Mouse (Mus musculus): ENCODE measurements at regions not wholly inside any gene's neighbourhood (a gene's known extent, or its start where the extent isn't known, plus 50 kb on each side); places are given as distances from the start of the nearest gene placed in this dataset.
"Not testable (repeated sequence)": the region's sequence is repeated elsewhere in the genome, so short reads cannot be mapped to it uniquely, and the experiment has no call there.

DNA sequence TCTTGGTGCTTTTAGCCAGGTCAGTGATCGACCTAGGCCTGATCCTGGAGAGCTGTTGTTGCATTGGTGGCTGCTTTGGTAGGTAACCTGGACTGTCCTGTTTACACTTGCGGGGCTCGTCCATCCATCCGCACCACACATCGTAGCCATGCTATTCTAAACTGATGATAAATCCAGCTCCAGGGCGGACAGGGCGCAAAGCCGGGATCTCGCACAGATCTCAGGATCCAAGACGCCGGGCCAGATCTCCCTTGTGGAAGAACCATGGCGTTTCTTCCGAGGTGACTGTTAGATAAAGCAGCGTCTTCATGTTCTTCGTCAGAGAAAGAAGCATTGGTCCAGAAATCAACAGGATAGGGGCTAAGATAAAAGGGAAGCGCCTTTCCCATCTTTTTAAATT is 115.6 kb downstream of the Sec16b start:
- not testable (repeated sequence) for DNase-seq

DNA sequence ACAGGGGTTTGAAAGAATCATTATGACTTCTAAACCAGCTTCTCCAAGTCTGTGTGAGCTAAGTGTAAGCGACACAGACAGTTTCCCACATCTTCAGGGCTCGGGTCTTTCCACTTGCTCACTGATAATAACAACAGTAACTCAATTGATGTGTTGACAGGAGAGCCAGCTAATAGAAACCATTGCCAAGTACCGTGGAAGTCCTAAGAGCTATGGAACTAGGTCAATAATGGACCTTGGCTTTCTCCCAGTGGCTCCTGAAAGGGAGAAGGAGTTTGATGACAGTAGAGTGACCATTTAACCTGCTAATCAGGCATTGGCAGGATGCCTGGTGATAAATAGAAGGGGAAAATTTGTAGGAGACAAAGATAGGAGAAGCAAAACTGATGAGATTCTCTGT is 126.1 kb downstream of the Sec16b start:
- no peak for DNase-seq

DNA sequence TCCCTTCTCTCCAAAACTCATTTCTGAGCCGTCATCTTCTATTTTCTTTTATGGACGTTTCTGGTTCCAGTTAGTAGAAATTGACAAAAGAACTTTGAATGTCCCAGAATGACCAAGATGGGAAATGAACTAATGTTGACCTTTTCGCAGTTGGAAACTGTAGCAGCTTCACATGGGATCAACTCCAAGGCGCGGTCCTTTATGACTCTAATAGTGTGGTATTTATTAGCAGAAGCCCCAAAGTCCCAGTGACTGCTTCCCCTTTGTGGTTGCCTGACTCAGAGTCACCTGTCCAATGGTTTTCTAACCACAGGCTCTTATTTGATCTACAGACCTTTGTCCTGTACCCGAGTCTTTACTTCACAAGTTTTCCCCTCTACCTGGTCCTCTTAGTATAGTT is 126.9 kb downstream of the Sec16b start:
- DNase-seq: no peak

DNA sequence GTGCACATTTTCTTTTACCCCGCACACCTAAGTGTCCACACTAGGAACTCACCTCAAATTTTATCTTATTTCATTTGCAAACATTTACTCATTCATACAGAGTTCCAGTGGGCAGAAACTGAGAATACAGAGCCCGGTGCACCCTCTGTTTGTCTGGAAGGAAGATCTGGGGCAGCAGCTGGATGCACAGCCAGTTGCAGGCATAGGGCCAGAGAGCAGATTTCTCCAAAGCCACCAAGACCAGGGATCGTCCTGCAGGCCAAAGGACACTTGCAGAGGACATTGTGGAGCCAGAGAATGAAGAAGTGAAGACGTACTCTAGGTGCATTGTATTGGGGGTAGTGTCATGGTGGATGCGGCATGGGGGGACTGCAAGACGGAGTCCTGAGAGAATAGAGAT is 129.2 kb downstream of the Sec16b start:
- DNase-seq: no peak

DNA sequence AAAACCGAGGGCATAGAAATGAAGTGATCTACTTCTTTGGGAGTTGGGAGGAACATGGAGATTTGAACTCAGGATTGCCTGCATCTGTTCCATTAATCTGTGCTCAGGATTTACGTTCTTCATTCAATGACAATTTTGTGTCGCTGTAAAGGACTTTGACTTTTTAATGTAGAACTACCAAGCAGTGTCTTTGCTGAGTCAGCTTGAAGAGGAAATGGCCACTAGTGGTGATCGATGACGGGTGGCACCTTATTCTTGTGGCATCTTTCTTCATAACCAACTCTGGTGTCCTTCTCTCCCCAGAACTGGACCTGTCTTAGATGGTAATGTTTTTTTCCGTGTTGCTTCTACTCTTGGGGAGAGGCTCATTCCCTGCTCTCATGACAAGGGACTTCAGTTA is 137.0 kb downstream of the Sec16b start:
- no peak for DNase-seq

DNA sequence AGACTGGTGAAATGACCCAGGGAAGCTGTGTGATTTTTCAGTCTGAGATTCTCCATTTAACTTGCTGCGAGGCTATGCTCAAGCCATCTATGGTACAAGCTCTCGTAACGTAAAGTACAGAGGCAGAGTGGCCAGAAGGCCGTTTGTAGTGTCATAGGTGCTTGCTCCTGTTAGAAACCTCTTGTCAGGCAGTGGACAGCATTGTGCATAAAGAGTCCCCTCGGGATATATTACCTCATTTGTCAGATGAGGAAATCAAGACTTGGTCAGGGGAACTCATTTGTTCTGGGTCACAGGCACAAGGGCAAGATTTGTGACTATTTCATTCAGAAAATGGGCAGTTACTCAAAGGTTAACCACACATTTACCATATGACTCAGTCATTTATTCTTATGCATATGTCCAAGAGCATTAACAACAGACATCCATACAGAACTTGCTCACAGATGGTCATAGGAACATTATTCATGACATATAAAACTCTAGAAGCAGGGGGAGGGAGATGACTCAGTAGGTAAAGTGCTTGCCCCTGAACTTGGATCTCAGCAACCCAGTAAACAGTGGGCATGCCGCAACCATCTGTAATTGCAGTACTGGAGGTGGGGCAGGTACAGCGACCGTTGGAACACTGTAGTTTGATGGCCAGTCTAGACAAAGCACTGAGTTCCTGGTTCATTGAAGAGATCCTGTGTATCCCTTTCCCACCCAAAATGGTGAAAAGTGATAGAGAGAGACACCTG is 139.3 kb downstream of the Sec16b start:
- no peak for DNase-seq

DNA sequence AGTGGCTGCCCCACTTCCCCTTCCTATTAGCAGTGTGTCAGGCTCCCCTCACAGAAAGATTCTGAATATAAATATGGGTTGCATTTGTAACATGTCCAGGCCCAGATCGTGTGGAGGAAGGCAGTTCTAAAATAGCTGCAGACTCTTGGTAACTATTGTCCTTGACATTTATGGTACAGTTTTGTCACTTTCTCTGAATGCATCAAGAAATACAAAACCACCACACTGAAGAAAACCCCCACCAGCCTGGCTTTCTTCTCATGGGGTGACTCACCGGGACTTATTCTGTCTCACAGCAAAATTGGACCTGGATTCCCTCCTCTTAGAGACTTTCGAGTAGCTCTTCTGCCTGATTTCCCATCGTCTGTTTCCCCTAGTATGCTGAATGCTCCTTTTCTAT is 148.9 kb downstream of the Sec16b start:
- no peak for DNase-seq

DNA sequence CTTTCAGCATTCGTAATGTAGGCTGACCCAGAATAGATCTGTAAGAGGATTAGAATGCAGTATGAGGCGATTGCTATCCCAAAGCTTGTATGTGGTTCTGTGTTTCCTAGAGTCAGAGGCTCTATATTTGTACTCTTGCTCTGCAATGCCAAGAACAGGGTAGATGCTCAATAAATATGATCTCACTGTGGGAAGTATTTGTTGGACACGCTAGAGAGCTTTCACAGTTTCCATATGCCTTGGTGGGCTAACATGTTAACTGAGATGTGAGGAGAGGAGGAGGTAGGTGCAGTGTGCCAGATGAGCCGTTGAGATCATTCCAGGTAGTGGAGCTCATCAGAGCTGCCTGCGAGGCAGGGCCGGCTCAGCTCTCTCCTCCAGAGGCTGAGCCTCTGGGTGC is 163.1 kb downstream of the Sec16b start:
- DNase-seq: no peak

DNA sequence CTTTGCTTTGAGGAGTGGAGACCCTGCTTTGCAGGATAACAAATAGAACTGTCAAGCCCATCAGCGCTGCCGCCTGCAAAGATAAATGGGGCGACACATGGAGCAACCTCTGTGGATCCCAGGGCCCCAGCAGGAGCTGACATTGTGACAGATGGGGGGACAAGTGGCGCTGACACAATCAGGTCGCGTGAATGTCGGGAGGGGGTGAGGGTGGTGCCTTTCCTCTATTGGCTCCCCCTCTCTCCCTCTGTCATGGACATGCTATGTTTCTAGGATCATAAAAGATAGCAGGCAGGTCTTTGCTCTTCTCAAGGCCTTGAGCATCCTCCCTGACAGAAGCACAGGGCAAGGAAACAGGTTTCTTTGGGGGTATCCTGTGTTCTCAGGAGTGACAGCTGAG is 177.8 kb downstream of the Sec16b start:
- no peak for DNase-seq

DNA sequence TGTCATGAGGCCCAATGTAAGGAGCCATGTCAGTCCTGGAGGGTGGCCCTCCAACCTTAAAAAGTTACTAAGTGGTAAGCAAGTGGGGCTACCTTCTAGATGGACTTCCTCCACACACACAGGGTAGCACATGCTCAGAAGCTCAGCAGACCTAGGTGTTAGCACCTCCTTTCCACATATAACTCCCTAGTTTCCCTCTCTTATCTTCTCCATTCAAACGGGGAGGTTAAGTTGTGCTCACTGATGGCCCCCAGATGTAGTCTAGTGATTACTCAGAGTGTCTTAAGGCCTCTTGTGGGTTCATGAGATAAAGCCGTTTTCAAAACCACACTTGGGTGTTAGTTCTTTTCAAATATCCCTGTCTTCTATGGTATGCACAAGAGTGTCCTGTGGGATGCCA is 188.7 kb downstream of the Sec16b start:
- DNase-seq: no peak

DNA sequence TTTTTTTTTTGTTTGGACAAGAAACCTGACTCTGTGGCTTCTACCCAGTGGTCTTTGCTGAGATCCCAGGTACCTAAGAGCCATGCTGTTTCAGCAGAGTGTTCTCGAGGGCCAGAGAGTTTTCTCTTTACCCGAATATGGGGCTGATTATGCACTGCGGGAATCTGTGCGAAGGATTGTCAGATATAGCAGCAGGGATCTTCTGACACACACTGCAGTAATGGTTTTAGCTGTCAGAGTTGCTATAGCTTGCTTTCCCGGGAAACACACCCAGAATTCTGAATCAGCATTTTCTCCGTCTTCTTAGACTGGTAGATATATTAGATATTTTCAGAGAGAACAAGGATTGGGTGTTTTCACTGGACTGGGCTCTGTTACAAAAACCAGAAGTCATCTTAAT is 197.1 kb downstream of the Sec16b start:
- no peak for DNase-seq

DNA sequence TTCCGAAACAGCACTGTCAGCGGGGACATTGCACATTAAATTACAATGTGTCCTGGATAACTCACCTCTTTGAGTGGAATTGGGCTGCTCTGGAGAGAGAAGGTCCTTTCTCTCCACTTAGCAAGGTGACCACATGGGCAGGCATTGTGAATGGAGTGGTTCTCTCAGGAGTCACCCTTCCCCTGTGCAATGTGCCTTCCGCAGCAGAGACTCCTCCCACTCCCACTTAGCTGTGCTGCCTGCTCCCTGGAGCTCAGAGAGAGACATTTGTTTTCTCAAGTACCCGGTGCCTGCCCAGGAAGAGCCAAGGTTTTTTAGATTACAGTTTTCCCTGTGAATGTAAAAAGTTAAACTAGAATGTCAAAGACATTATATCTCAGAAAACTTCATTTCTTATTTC is 198.8 kb downstream of the Sec16b start:
- DNase-seq: no peak

DNA sequence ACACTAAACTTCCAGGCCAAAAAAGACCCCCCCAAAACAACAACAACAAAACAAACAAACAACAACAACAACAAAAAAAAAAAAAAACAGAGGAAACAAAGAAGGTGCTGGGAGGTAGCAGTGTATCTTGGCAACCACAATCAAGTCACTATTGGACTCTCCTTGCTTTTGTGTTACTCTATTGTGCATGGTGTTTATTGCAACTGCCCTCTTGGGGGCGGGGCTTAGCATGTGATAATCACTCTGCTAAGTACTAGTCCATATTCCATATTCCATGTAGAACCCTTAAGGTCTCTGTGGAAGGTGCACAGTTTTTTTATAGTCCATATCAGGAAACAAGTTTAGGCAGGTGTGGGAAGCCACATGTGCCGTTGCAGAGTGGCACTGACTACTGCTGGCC is 200.7 kb downstream of the Sec16b start:
- no peak for DNase-seq

DNA sequence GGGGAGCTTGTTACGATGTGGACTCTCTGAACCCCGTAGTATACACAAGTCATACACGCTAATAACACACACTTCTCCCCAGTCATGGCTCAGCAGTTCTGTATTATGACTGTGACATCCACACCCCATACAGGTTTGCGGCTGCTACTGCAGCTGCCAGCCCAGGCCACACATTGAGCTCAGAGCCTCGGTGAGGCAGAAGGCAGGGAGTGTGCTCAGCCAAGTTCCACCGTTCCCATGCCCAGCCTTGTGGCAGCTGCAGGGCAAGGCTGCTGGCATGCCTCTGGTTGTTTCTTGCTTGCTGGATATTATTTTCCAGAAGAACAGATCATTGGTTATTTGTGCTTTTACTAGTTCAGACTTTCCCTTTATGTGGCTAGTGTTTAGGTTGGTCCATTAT is 202.6 kb downstream of the Sec16b start:
- no peak for DNase-seq

DNA sequence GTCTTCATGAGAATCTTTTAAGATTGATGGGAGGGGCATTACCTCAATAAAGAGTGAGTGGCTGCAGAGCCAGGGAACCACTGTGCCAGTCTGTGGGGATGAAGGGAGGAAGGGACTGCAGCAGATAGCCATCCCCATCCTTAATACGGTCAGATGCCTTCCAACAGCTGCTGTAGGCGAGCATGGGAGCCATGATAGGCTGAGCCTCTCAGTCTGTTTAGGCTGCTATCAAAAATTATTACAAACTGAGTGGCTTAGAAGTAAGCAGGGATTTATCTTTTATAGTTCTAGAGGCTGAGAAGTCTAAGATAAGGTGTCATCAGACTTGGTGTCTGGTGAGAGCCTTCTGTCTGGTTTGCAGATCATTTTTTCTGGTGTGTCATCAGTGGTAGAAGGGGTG is 204.3 kb downstream of the Sec16b start:
- DNase-seq: no peak

DNA sequence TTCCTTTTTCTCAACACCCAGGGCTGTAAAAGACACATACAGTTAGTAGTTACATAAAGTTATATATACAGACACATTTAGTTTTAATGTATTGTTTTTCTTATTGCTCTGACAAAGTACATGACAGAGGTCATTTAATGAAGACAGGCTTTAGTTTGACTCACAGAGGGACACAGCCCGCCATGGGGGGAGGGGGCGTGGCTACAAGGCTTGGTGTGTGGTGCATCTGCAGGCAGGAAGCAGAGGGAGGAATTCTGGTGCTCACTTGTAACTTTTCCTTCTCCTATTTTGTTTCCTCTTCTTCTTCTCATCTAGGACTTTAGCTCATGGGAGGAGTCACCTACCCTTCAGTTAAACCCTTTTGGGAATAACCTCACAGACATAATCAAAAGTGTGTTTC is 206.0 kb downstream of the Sec16b start:
- DNase-seq: no peak

DNA sequence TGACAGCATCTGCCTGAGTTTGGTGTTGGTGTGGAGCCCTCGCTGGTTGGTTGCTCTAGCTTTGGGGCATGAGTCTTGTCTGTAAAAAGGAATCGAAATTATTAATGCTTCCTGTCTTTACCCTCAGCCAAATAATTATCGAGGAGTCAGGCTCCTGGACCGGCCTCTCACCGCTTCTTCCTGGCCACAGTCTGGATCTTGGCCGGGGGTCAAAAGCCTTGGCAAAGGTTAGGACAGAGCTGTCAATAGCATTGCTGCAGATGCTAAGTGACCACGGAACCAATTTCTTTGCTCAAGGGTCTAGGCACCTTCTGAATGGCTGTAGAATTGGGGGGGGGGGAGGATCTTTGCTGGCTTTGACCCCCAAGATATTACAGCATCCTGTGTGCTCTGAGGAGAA is 207.3 kb downstream of the Sec16b start:
- no peak for DNase-seq

DNA sequence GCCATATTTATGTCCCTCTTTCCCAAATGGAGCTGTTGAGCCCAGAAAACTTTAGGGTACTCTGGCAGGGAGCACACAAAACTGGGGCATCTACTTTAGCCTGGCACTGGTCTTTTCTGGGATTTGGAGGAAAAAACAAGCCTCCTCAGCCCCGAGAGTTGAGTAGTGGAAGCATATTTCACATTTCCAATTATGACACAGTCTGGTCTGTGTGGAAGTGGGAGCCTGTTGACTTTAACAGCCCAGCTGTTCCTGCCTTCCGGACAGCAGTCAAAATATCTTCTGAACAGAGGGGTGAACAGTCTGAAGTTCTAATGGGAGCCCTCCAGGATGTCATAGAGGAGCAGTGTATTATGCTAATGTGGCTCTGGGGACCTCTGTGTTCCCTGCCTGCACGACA is 209.1 kb downstream of the Sec16b start:
- no peak for DNase-seq

DNA sequence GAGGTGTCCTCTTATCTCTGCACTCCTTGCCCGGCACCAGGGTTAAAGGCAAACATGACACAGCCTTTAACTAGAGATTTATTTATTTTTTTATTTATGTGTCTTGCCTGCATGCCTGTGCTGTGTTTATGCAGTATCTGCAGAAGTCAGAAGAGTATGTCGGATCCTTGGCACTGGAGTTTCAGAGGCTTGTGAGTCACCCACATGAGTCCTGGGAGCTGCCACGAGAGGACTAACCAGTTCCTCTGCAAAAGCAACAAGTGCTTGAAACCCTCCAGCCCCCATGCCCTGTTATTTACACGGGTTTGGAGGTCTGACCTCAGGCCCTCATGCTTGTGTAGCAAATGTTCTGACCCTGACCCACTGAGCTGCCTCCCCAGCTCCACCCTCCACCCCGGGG is 210.6 kb downstream of the Sec16b start:
- DNase-seq: no peak

DNA sequence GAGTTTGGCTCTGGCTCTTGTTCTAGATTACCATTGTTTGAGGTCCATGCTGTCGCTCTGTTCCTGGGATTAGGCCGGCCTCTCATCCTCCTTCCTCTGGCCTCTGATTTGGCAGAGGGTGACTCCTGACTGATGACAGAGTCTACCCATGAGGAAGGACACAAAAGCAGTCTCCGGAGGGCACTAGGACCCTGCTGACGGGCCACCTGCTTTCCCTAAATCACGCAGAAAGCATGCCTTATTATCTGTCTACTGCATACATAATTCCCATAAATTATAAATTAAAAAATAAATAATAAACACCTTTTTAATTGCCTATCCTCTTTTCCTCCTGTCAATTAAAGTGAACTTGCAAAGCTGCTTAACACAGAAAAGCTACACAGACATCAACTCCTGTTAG is 215.4 kb downstream of the Sec16b start:
- DNase-seq: no peak

DNA sequence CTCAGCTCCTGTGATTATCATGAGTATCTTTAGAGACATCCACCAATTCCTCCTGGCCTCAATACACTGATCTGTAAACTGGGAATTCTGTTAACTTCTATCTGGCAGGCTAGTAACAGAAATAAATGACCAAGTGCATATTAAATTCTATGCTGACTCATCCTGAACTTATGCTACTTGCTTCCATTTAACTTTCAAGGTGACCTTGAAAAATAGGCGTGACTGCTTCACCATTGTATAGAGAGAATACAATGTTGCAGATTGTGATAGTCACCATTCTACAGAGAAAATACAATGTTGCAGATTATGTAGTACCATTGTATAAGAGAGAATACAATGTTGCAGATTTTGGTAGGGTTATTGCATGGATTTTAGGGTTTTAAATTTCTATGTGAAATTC is 224.6 kb downstream of the Sec16b start:
- no peak for DNase-seq

DNA sequence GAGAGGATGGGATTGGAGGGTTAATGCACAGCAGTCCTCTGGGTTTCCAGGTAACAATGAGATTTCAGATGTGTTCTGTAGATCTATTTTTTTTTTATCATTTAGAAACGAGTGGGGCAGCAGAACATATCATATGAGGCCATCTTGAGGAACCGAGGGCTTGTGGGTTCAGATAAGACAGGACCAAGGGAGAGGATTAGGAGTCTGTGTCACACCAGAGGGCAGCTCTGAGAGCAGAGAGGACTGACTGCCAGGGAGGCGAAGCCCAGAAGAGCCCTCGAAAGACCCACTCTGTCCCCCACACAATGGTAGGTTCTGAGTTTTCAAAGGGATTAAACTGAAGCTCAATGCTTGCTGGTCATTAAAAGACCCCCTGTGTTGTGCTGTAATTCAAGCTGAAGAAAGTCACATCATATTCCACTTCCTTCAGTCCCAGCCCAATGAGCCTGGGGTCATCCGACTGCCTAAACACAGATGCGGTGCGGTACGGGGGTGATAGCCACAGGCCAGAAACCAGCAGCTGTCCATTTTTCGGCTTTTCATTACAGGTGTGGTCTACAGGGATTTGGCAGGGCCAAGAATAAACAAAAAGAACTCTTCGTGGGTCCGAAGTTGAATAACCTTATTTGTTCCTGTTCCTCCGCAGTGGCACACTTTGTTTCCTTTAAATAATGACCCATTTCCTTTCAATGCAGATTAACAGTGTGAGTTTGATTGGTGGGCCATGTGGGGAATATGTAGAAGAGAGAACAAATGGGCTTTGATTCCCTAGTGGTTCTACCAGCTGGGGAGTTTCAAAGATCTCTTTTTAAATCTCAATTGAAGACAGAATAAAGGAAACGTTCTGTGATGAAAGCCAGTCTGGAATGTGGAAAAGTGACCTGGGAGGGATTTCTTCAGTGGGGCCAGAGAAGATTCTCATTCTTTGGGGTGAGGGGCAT is 234.5 kb downstream of the Sec16b start:
- DNase-seq: no peak

DNA sequence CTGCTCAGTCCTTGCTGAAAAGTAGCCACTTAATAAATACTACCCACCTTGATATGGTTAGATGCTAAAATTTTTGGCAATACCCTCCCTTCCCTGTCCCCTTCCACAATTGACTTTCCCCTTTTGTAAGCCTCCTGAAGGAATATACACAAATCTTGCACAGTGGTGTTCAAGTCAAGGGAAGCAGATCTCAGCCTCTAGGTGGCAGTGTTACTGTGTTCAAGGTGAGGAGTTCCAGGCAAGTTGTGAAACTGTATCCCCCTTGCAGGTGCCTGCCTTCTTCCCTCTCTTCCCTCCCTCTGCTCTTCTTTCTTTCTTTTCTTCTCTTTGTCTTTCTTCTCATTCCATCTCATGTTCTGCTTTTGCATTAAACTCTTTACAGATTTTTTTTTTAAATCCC is 239.1 kb downstream of the Sec16b start:
- DNase-seq: peak; percentile 11

DNA sequence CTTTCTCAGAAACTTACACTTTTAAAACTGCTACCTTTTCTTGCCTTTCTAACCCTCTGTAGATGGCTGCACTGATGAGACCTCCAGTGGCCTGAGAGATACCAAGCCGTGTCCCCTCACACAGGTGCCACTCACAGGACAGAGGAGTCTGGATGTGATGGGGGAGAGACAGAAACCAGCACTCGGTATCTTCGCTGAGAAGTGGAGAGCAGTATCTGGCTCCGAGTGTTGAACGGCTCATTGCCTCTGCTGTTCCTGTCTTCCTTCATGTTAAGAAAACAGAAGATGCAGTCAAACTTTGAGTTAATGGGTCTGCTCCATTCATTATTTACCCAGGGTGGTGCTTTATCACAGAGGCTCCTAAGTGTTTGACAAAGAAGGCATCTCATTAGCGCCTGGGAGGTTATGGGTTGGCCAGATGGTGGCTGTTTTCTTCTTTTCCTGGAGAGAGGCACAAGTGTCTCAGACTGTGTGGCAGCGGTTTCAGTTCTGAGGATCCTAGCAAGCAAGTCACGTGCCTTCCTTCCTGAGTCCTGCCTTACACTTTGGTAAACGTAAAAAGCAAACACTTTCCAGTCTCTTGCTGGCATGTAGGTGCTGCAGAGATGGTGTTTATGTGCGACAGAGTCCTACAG is 248.6 kb downstream of the Sec16b start:
- no peak for DNase-seq
